Mouse (Mus musculus) intestine, postnatal 0 days (tissue): ENCODE measurements around the gene Ier3. TPM values are rescaled to one million over a fixed set of nuclear protein-coding genes. Genes with fewer than 3 reads are reported as not detected.

Experiments used
- ATAC-seq: fragments of 200-750 bp; cut with Nextera tagmentation; 2 replicates; pipeline ENCODE4 v1.8.0; 2017; ENCODE audit warnings: mild to moderate bottlenecking, moderate TSS enrichment, moderate library complexity
- H3K27ac ChIP-seq: fragments of 300-500 bp; sonication (generic); 2 replicates; pipeline ENCODE4 v1.5.1; 2014; ENCODE audit warnings: mild to moderate bottlenecking, low read depth, low read length, moderate library complexity
- H3K27me3 ChIP-seq: fragments of 300-500 bp; sonication (generic); replicated peaks from 2 replicates; pipeline ENCODE4 v1.6.1; 2014; ENCODE audit warnings: low read length, mixed read lengths; ENCODE audit not compliant: control insufficient read depth, insufficient read depth
- H3K36me3 ChIP-seq: fragments of 300-500 bp; sonication (generic); 2 replicates; pipeline ENCODE4 v1.6.1; 2014; ENCODE audit warnings: mild to moderate bottlenecking, moderate library complexity; ENCODE audit not compliant: control insufficient read depth, insufficient read depth
- H3K4me1 ChIP-seq: fragments of 300-500 bp; sonication (generic); replicated peaks from 2 replicates; pipeline ENCODE4 v1.6.1; 2014; ENCODE audit warnings: antibody characterized with exemption, low read length, mixed read lengths; ENCODE audit not compliant: control insufficient read depth, insufficient read depth
- H3K4me2 ChIP-seq: fragments of 300-500 bp; sonication (generic); replicated peaks from 2 replicates; pipeline ENCODE4 v1.6.1; 2014; ENCODE audit warnings: low read depth, mild to moderate bottlenecking, moderate library complexity
- H3K4me3 ChIP-seq: fragments of 300-500 bp; sonication (generic); 2 replicates; pipeline ENCODE4 v1.5.1; 2014; ENCODE audit warnings: low read depth, low read length
- H3K9ac ChIP-seq: fragments of 300-500 bp; sonication (generic); 2 replicates; pipeline ENCODE4 v1.6.1; 2014; ENCODE audit warnings: mild to moderate bottlenecking, low read depth, low read length
- H3K9me3 ChIP-seq: fragments of 300-500 bp; sonication (generic); 2 replicates; pipeline ENCODE4 v1.6.1; 2016; ENCODE audit warnings: mixed run types; ENCODE audit not compliant: control insufficient read depth
- CTCF ChIP-seq: sonication (generic); IDR thresholded peaks from 2 replicates; pipeline ENCODE4 v1.5.1; 2016; ENCODE audit warnings: low read depth, mild to moderate bottlenecking, control low read depth, antibody characterized with exemption, moderate library complexity
- WGBS: fragments of 180-500 bp; shearing (Covaris S2); extraction: QIAGEN DNeasy Blood & Tissue Kit; methylation state at CpG from one replicate; pipeline ENCODE4 v1.1.7; 2014; 5-methylcytosine and 5-hydroxymethylcytosine counted together
- polyA plus RNA-seq: library from polyadenylated mRNA; unstranded; fragments of >200 nt; fragmentation: Nextera tagmentation; extraction: Ambion mirVana; gene quantifications from 2 replicates; pipeline ENCODE4 v1.2.1, GENCODE M21; 2015

Gene Ier3
- polyA plus RNA-seq, 1 experiment from 2014 or later = 34.6 TPM

- Histone ChIP-seq H3K9me3 (no peaks in the 10 kb centered on the region), H3K27ac (no peak overlapping the region; the same call in 1 of the 2 replicates), H3K9ac (no peak overlapping the region), H3K27me3 (no peaks in the 10 kb centered on the region), H3K4me3 (no peak overlapping the region), H3K4me1 (no peaks in the 10 kb centered on the region), H3K36me3 (peaks cover 51% of the 10 kb centered on the region), H3K4me2 (no peak overlapping the region)
- WGBS = 22% methylated on average over 5 of the region's 5 CpGs
- ATAC-seq = no peak
- TF ChIP-seq CTCF = no peak
Measured at GRCm38 (mm10) chr17:35833239-35833751, 11.8 kb downstream of the Ier3 start.

GRCm38 (mm10) chr17:35833894-35834293 is 12.4 kb downstream of the Ier3 start:
- Histone ChIP-seq H3K4me2 (no peak overlapping the region), H3K36me3 (peaks cover 51% of the 10 kb centered on the region), H3K9me3 (no peaks in the 10 kb centered on the region), H3K9ac (no peak overlapping the region), H3K27me3 (no peaks in the 10 kb centered on the region), H3K27ac (no peak overlapping the region), H3K4me3 (no peak overlapping the region), H3K4me1 (no peaks in the 10 kb centered on the region)
- no peak for TF ChIP-seq CTCF
- no peak for ATAC-seq
- WGBS = 55% methylated on average over 5 of the region's 5 CpGs

DNA sequence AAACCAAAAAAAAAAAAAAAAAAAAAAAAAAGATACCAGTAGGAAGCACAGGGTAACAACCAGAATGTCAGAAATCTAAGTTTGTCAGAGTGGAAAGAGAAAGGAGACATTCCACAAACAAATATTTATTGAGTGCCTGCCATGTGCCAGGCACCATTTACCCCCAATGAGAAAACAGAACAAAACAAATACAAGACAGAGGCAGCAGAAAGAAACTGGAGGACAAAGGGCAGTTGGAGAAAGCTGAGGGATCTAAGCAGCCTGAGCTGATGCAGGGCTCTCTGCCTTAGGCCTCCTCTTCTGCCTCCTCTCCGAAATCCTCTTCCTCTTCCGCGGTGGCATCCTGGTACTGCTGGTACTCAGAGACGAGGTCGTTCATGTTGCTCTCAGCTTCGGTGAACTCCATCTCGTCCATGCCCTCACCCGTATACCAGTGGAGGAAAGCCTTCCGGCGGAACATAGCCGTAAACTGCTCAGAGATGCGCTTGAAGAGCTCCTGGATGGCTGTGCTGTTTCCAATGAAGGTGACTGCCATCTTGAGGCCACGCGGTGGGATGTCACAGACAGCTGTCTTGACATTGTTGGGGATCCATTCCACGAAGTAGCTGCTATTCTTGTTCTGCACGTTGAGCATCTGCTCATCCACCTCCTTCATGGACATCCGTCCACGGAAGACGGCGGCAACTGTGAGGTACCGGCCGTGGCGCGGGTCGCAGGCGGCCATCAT is 13.4 kb downstream of the Ier3 start:
- no peak overlapping the region for H3K4me3 ChIP-seq

DNA sequence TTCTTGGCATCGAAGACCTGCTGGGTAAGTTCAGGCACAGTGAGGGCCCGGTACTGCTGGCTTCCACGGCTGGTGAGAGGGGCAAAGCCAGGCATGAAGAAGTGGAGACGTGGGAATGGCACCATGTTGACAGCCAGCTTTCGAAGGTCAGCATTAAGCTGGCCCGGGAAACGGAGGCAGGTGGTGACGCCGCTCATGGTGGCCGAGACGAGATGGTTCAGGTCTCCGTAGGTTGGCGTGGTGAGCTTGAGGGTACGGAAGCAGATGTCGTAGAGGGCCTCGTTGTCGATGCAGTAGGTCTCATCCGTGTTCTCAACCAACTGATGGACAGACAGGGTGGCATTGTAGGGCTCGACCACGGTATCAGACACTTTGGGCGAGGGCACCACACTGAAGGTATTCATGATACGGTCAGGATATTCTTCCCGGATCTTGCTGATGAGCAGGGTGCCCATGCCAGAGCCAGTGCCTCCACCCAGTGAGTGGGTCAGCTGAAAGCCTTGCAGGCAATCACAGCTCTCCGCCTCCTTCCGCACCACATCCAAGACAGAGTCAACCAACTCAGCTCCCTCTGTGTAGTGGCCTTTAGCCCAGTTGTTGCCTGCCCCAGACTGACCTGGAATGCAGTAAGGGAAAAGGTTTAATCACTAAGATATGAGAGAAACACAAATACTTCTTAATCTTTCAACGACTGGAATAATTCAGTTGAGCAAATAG is 14.1 kb downstream of the Ier3 start:
- peak overlapping the region; percentile 67; the same call in 1 of the 2 replicates for H3K4me3 ChIP-seq
- no peak overlapping the region for H3K9ac ChIP-seq
- peak overlapping the region; percentile 80 for H3K4me2 ChIP-seq
- no peak for ATAC-seq
- no peaks in the 10 kb centered on the region for H3K9me3 ChIP-seq
- H3K36me3 ChIP-seq = peaks cover 44% of the 10 kb centered on the region
- no peaks in the 10 kb centered on the region for H3K27me3 ChIP-seq
- H3K4me1 ChIP-seq = no peaks in the 10 kb centered on the region
- WGBS = 58% methylated on average over 26 of the region's 26 CpGs
- no peak for TF ChIP-seq CTCF
- peak overlapping the region; percentile 36; the same call in 1 of the 2 replicates for H3K27ac ChIP-seq

More for the DNA sequence above, 13.4 kb downstream of the Ier3 start:
- no peaks in the 10 kb centered on the region for H3K27me3 ChIP-seq
- H3K9me3 ChIP-seq = no peaks in the 10 kb centered on the region
- H3K9ac ChIP-seq = no peak overlapping the region
- ATAC-seq = no peak
- H3K4me2 ChIP-seq = peak overlapping the region; percentile 37; the same call in 1 of the 2 replicates
- H3K4me1 ChIP-seq = no peaks in the 10 kb centered on the region
- peaks cover 51% of the 10 kb centered on the region for H3K36me3 ChIP-seq
- H3K27ac ChIP-seq = 0 out of 2 replicates have a peak overlapping the region, but pooled peaks have one; percentile 36
- WGBS = 56% methylated on average over 26 of the region's 26 CpGs
- peak; percentile 42 for TF ChIP-seq CTCF

DNA sequence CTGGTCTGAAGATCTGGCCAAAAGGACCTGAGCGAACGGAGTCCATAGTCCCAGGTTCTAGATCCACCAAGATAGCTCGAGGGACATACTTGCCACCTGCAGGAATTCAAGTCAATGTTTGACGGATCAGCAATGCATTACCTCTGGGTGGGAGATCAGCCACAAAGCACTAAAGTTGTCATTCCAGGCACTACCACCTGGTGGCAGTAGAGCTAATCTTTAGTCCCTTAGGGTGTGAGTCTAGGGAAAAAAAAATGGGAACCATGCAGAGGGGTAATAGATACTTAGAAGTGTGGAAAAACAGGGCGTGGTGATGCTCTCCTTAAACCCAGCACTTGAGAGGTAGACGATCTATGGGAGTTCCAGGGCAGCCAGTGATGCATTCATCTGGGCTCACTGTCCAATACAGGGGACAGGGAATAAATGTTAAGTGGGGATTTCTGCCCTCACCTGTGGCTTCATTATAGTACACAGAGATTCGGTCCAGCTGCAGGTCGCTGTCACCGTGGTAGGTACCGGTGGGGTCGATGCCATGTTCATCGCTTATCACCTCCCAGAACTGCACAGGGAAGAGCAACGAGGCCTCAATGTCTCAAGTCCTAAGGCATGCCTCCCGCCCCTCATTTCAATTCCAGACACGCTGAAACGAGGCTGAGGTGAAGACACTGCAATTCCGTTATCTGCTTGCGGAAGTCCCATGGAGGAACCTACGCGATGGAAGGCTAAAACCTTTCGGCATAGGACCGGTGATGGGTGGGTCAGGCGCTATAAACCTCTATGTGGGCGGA is 14.9 kb downstream of the Ier3 start:
- no peaks in the 10 kb centered on the region for H3K4me1 ChIP-seq
- H3K4me2 ChIP-seq = peak overlapping the region; percentile 80
- H3K36me3 ChIP-seq = peaks cover 38% of the 10 kb centered on the region
- 5% methylated on average over 24 of the region's 24 CpGs for WGBS
- no peaks in the 10 kb centered on the region for H3K9me3 ChIP-seq
- peak; percentile 9 for ATAC-seq
- peak overlapping the region; percentile 68 for H3K9ac ChIP-seq
- peak; percentile 88 for TF ChIP-seq CTCF
- H3K4me3 ChIP-seq = peak overlapping the region; percentile 67
- no peaks in the 10 kb centered on the region for H3K27me3 ChIP-seq
- H3K27ac ChIP-seq = peak overlapping the region; percentile 76
